Mouse (Mus musculus): ENCODE measurements around the gene Pde4d. TPM values are rescaled to one million over a fixed set of nuclear protein-coding genes. Genes with fewer than 3 reads are reported as not detected.
A peak's percentile ranks its signal among the peaks of the same experiment; 100 is the strongest.
"Not testable (repeated sequence)": the region's sequence is repeated elsewhere in the genome, so short reads cannot be mapped to it uniquely, and the experiment has no call there.

Pde4d gene
- polyA plus RNA-seq, 1 experiment from 2014 or later = 13.0 TPM

- H3K27ac ChIP-seq (replicated peaks) = no peak overlapping the region
- no peak overlapping the region for H3K4me3 ChIP-seq (ENCODE audit: low read depth, low read length)
- ATAC-seq (ENCODE audit: low FRiP score, low TSS enrichment) = no peak
- DNase-seq (ENCODE audit: low spot score) = no peak
- H3K36me3 ChIP-seq (ENCODE audit: control insufficient read depth, insufficient read depth, low read length) = no peaks in the 10 kb centered on the region
- peak overlapping the region; percentile 92; the same call in 1 of the 2 replicates for H3K4me2 ChIP-seq (replicated peaks; ENCODE audit: low read depth)
- H3K27me3 ChIP-seq (ENCODE audit: control insufficient read depth, insufficient read depth, low read length) = no peaks in the 10 kb centered on the region
- H3K4me1 ChIP-seq (replicated peaks; ENCODE audit: control insufficient read depth, insufficient read depth) = no peaks in the 10 kb centered on the region
- no peak overlapping the region for H3K9ac ChIP-seq (ENCODE audit: low read length)
- TF ChIP-seq CTCF (IDR thresholded peaks at IDR 0.05; ENCODE audit: low read depth) (no peak), EP300 (optimal IDR thresholded peaks at IDR 0.05) (no peak)
- WGBS = 71% methylated on average over 5 of the region's 5 CpGs
- H3K9me3 ChIP-seq (ENCODE audit: control insufficient read depth, low read length) = no peaks in the 10 kb centered on the region
These were observed 1452.1 kb downstream of the Pde4d start for GRCm38 (mm10) chr13:109901811-109902210.

- H3K9me3 ChIP-seq (ENCODE audit: control insufficient read depth, low read length); H3K36me3 ChIP-seq (ENCODE audit: control insufficient read depth, insufficient read depth, low read length); H3K4me1 ChIP-seq (replicated peaks; ENCODE audit: control insufficient read depth, insufficient read depth); H3K27me3 ChIP-seq (ENCODE audit: control insufficient read depth, insufficient read depth, low read length): not testable (repeated sequence)
- peak overlapping the region; percentile 74; the same call in 1 of the 2 replicates for H3K27ac ChIP-seq (replicated peaks)
- ATAC-seq (ENCODE audit: low FRiP score, low TSS enrichment) = peak; percentile 67
- H3K4me2 ChIP-seq (replicated peaks; ENCODE audit: low read depth) = peak overlapping the region; percentile 92
- DNase-seq (ENCODE audit: low spot score) = peak; percentile 47
- H3K9ac ChIP-seq (ENCODE audit: low read length) = peak overlapping the region; percentile 73
- WGBS = under 1% methylated on average over 25 of the region's 28 CpGs
- peak overlapping the region; percentile 72 for H3K4me3 ChIP-seq (ENCODE audit: low read depth, low read length)
- peak; percentile 14; the same call in 1 of the 2 replicates for TF ChIP-seq CTCF (IDR thresholded peaks at IDR 0.05; ENCODE audit: low read depth)
These were observed 1452.7 kb downstream of the Pde4d start for GRCm38 (mm10) chr13:109902460-109902854.

- no peaks in the 10 kb centered on the region for H3K36me3 ChIP-seq (ENCODE audit: control insufficient read depth, insufficient read depth, low read length)
- H3K9ac ChIP-seq (ENCODE audit: low read length) = peak overlapping the region; percentile 73
- peak; percentile 83 for ATAC-seq (ENCODE audit: low FRiP score, low TSS enrichment)
- H3K27ac ChIP-seq (replicated peaks) = peak overlapping the region; percentile 74; the same call in 1 of the 2 replicates
- H3K27me3 ChIP-seq (ENCODE audit: control insufficient read depth, insufficient read depth, low read length) = no peaks in the 10 kb centered on the region
- H3K4me3 ChIP-seq (ENCODE audit: low read depth, low read length) = peak overlapping the region; percentile 72
- no peaks in the 10 kb centered on the region for H3K4me1 ChIP-seq (replicated peaks; ENCODE audit: control insufficient read depth, insufficient read depth)
- peak overlapping the region; percentile 92 for H3K4me2 ChIP-seq (replicated peaks; ENCODE audit: low read depth)
- DNase-seq (ENCODE audit: low spot score) = peak; percentile 79
- WGBS = 1% methylated on average over 77 of the region's 91 CpGs
- H3K9me3 ChIP-seq (ENCODE audit: control insufficient read depth, low read length) = no peaks in the 10 kb centered on the region
- TF ChIP-seq CTCF (IDR thresholded peaks at IDR 0.05; ENCODE audit: low read depth) (peak; percentile 62), EP300 (optimal IDR thresholded peaks at IDR 0.05) (no peak)
These were observed 1453.4 kb downstream of the Pde4d start for GRCm38 (mm10) chr13:109902855-109903763.

- Histone ChIP-seq H3K9ac (ENCODE audit: low read length) (peak overlapping the region; percentile 73), H3K36me3 (ENCODE audit: control insufficient read depth, insufficient read depth, low read length) (no peaks in the 10 kb centered on the region), H3K4me1 (replicated peaks; ENCODE audit: control insufficient read depth, insufficient read depth) (no peaks in the 10 kb centered on the region), H3K27me3 (ENCODE audit: control insufficient read depth, insufficient read depth, low read length) (no peaks in the 10 kb centered on the region), H3K4me2 (replicated peaks; ENCODE audit: low read depth) (peak overlapping the region; percentile 92), H3K27ac (replicated peaks) (no peak overlapping the region), H3K9me3 (ENCODE audit: control insufficient read depth, low read length) (no peaks in the 10 kb centered on the region), H3K4me3 (ENCODE audit: low read depth, low read length) (peak overlapping the region; percentile 72)
- ATAC-seq (ENCODE audit: low FRiP score, low TSS enrichment) (no peak), DNase-seq (ENCODE audit: low spot score) (no peak)
- 57% methylated on average over 14 of the region's 14 CpGs for WGBS
- TF ChIP-seq CTCF (IDR thresholded peaks at IDR 0.05; ENCODE audit: low read depth) (0 out of 2 replicates have a peak, but pooled peaks have one; percentile 3), EP300 (optimal IDR thresholded peaks at IDR 0.05) (no peak)
These were observed 1454.2 kb downstream of the Pde4d start for GRCm38 (mm10) chr13:109903764-109904510.

- H3K4me2 ChIP-seq (replicated peaks; ENCODE audit: low read depth) = no peak overlapping the region
- ATAC-seq (ENCODE audit: low FRiP score, low TSS enrichment) = no peak
- no peaks in the 10 kb centered on the region for H3K27me3 ChIP-seq (ENCODE audit: control insufficient read depth, insufficient read depth, low read length)
- H3K9ac ChIP-seq (ENCODE audit: low read length) = no peak overlapping the region
- WGBS = 75% methylated on average over 4 of the region's 4 CpGs
- H3K4me3 ChIP-seq (ENCODE audit: low read depth, low read length) = no peak overlapping the region
- no peaks in the 10 kb centered on the region for H3K4me1 ChIP-seq (replicated peaks; ENCODE audit: control insufficient read depth, insufficient read depth)
- no peaks in the 10 kb centered on the region for H3K9me3 ChIP-seq (ENCODE audit: control insufficient read depth, low read length)
- H3K27ac ChIP-seq (replicated peaks) = no peak overlapping the region
- no peak for DNase-seq (ENCODE audit: low spot score)
- TF ChIP-seq CTCF (IDR thresholded peaks at IDR 0.05; ENCODE audit: low read depth) = no peak
- no peak for TF ChIP-seq EP300 (optimal IDR thresholded peaks at IDR 0.05)
- H3K36me3 ChIP-seq (ENCODE audit: control insufficient read depth, insufficient read depth, low read length) = no peaks in the 10 kb centered on the region
These were observed 1456.7 kb downstream of the Pde4d start for GRCm38 (mm10) chr13:109906342-109906888.

All from stomach, postnatal 0 days (tissue).